Mouse (Mus musculus) spleen, postnatal 36 days (tissue): ENCODE results near the gene Col4a2.
A peak's percentile ranks its signal among the peaks of the same experiment; 100 is the strongest.

ENCODE experiments used
- DNase-seq, 2 experiments: peaks; one replicate each; pipeline ENCODE4 v3.0.0; 2022; ENCODE audit warnings: low spot score in 2 of 2, mixed read lengths in 1 of 2

Gene Col4a2

DNA sequence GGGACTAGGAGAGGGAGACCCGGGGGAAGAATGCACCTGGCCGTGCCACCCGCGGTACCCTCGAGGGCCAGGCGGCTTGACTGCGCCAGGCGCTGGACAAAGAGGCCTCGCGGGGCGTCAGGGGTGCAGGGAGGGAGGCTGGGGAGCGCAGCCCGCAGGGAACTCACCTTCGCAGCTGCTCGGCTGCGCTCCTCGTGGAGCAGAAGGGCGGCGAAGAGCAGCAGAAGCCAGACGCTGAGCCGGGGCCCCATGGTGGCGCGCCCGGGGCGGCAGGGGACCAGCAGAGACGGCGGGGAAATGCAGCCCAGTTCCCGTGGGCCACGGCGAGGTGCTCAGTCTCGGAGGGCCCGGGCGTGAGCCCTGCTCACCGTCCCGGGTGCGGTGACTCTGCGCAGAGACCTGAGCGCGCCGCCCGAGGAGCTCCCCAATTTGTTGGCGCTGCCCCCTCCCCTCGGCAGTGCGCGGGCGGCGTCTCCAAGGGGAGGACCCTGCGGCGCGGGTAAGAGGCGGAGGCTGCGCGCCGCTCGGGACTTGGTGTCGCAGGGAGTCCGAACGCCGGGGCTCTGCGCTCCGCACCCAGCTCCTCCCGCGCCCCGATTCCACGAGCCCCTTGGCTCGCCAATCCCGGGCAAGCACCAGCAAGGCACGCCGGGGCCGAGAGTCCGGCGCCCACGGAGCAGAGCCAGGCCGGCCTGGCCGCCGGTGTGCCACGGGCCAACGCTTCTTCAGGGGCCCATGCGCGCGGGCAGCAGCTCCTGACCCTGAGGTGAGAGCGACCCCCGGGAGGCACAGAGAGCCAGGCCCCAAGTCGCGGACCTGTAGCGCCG is at the start of gene Col4a2, which contains the start of gene Col4a1:
Gene Col4a2, plus strand, starts transcription at position 457 of the 827 bp plus-strand sequence.
Gene Col4a1, minus strand, starts transcription at position 478 of the 827 bp plus-strand sequence.
- DNase-seq: peak in 1 of 2 experiments; percentile 7

DNA sequence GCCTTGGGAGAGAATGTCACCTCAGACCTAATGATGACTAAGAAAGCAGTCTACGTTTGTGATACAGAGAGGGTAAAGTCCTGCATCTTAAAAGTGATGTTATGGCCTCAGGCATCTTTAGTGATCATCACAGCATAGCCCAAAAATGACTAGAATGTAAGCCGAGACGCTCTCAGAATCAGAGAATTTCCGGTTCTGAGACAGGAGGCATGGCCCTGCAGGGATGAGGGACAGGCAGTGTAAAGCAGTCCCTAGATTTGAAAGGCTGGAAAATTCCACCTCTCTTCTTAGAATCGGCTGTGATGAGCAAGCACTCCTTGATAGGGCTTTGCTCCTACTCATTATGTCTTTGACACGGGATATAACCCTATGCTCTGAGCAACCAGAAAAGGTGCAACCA is 48.8 kb upstream of the Col4a2 start:
- DNase-seq: no peak

DNA sequence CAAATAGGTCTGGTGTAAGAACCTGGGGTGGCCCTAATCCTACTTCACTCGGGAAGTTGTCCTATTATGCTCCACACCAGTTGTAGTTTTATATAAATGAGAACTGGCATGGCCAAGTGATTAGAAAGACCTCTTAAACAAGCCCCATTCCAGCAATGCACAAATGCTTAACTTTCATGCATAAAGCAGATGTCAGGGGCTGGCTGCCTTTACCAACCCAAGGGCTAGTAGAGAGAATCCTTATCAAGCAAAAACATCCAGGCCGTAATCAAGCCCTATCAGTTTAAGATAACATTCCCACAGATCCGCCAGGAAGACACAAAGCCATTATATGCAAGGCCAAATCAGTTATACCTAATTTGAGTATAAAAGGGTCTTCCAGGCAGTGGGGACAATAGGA is 46.6 kb upstream of the Col4a2 start:
- no peak for DNase-seq

DNA sequence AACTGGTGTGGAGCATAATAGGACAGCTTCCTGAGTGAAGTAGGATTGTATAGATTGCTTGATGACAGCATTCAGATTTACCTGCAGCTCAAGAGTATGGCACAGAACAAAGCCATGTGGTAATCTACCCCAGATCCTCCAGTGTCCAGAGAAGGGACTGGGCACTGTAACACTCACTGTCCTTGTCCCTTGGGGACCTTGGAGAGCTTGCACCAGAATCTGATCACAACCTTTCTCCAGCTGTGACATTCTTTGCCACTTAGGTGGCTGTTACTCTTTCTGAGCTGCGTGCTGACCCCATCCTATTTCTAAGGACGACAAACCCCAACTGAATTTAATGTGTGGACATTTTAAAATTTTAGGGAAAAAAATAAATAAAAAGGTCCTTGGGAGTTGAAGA is 46.1 kb upstream of the Col4a2 start:
- DNase-seq: no peak

DNA sequence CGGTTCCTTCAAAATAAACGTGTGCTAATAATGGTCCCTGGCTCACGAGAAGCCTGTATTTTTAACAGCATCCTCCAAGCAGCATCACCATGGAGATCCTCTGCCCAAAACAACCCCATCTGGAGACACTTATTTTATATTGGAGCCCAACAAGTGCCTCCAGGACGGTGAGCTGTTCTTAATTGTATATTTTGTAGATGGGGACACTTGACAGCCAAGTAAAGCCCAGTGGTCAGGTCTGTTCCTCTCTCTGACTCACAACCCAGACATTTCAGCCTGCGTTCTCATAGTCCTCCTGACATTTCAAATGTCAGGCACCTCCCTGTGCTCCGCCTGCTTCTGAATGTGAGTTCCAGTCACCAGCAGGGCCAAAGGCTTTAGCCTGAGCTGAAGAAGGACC is 43.9 kb upstream of the Col4a2 start:
- no peak for DNase-seq

DNA sequence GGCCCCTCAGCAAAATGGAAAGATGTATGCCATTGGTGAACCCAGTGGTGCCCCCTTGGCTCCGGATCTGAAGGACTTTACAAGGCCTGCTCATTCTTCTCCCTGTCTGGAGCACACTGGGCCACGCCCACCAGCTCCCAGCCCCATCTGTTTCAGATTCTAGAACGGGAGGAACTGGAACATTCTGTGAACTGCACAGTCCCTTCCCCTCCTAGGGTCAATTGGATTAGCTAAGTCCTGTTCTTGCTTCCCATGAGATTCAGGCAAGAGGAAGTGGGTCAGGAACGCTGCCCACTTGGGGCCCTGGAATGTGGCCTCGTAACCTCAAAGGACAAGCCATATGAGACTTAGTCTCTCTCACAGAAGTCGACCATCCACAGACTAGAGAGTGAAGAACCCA is 41.8 kb upstream of the Col4a2 start:
- peak in 1 of 2 experiments; percentile 22 for DNase-seq

DNA sequence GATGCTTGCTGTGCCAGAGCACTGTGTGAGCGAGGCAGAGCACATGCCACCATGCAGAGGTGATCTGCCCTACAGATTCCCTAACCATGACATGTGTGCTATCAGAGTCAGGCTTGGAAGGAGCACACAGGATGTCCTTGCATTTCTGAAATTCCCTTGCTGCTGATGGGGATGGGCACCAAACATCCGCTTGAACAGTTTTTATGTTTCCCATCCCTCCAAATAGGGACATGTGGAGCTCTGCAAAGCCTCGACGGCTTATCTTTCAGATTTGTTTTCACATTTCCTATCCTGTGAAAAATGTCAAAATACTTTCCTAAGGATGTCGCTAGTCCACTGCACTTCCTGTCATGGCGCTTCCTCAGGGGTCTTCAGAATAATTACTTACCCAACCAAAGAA is 40.4 kb upstream of the Col4a2 start:
- no peak for DNase-seq

DNA sequence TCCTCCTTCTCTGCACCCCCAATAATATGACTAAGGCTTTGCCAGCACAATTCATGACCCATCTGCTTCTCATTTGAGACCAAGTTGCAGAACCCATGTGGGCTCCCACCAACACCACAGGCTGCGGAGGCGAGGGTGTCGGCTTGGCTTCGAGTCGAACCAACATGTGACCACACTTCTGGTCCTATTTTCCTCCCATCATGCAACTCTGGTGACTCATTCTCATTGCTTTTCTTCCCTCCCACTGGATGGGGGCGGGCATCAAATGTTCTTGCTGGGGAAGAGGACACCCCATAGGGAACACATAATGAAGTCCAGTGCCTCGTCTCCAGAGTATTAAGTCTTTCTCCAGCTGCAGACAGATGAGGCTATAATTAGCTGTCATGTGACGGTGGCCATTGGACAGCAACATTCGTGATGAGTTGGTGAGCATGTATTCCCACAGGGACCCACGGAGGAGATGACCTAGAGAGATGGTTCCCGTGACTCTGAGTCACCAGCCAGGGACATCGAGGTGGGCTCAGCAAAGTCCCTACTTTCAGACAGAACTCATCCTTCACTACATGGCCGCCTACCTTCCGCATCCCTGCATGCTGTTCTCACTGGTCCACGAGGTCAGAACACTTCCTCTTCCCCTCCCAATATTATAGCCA is 39.0 kb upstream of the Col4a2 start:
- no peak for DNase-seq

DNA sequence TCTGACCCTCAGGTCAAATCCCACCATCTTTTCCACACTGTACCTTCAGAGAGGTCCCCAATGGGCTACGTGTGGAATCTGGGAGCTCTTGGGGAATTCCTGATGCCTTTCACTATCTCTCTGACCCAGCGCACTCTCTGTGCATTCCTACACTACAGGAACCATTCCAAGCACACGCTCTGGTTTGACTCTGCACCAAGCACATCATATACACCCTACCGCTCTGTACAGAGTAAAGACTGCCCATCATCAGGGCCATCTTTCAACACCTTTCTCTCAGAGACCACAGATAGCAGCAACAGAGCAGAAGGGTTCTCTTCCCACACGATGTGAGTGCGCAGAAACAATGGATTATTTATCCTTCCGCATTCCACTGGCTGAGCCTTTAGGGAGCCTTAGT is 38.2 kb upstream of the Col4a2 start:
- DNase-seq: no peak

DNA sequence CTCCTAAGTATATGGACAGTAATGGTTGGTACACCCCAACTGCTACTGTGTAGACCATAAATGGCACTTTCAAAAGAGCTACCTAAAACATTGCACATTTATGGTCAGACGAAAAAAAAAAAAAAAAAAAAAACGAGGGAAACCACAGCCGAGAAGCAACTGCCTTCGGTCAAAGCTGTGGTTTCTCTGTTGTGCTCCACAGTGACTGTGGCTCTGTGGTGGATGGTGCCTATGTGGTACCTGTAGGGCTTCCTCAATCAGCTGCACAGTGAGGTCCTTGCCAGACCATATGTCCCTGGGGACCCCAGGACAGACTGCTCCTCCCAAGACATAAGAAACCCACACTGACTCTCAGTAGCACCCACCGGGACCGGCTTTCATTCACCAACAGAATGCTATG is 36.3 kb upstream of the Col4a2 start:
- no peak for DNase-seq

DNA sequence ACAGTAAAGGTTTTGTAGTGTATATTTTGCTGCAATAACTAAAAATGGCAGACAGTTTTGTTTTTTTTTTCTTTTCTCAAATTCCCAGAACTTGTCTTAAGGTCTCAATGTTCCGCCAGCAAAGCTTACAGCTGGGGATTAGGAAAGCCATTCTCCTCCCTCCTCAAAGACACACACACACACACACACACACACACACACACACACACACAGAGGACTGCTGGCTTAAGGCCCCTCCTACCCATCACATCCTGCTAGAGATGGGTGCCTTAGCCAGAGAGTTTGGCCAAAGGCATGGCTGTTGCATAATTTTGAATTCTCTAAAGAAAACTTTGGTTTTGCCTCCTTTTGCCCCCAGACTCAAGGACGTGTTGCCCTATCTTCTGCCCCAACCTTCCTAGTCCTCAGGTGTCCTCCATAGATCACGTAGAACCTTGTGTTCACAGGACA is 35.0 kb upstream of the Col4a2 start:
- DNase-seq: no peak

DNA sequence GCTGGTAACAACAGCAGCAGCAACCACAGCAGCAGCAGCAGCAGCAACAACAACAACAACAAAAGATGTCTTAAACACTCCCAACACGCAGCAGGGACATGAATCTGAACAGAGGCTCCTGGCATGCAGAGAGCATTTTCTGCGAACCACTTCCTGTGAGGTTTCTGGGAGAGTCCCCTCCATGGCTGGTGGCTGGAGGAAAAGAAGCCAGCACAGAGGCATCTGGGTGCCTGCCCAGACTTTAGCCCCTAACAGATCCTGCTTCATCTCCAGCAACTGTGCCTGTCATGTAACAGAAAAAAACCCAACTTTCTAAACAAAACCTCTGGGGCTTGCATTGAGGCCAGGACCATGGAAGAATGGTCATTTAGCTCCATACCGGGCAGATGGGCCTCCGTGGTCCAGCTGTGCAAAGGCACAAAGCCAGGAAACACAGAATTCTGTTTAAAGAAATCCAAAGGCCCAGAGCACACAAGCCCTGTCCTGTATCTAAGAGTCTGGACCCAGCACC is 34.4 kb upstream of the Col4a2 start:
- DNase-seq: no peak

DNA sequence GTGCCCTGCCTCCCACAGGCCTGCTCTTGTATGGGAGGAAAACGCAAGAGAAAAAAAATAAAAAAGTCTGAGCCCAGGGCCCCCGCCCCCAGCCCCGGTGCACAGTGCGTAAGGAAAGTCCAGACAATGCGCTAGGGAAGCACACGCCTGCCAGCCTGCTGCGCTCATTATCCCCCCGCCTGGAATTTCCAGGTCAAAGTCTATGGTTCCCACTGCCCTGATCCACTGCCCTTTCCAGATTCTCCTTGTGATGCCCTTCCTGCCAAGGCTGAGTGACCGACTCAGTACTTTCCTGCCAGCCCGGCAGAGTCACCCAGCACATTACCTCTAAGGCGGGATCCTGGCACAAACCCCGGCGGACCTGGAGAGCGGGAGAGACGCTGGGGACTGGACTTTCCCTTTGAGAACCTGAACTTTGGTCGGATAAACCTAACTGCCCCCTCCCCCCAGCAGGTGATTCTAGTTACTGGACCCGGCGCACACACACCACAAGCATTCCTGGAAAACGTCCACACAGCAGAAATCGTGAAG is 33.2 kb upstream of the Col4a2 start:
- DNase-seq: peak in 1 of 2 experiments; percentile 3

DNA sequence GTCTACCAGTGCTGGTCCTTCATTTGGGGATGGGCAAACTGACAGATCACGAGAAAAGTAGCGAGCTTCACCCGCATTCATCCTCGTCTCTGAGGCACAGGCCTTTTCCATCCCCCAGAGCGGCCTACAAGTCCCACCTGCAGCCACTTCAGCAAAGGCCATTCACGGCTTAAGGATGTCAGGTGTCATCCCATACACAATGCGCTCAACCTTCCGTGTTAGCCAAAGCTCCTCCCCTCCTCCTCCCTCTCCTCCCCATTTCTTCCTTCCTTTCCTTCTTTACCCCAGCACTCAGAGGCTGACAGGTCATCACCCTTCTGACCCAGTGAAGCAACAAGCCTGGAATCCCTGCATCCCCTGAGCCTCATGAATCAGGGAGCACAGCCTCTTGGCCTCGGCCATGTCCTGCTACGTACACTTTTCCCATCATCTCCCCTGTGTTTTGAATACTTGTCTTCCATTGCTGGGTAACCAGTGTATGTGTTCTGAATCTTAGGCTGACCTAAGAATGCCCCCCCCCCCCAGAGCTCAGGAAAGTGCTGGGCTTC is 31.8 kb upstream of the Col4a2 start:
- DNase-seq: no peak

DNA sequence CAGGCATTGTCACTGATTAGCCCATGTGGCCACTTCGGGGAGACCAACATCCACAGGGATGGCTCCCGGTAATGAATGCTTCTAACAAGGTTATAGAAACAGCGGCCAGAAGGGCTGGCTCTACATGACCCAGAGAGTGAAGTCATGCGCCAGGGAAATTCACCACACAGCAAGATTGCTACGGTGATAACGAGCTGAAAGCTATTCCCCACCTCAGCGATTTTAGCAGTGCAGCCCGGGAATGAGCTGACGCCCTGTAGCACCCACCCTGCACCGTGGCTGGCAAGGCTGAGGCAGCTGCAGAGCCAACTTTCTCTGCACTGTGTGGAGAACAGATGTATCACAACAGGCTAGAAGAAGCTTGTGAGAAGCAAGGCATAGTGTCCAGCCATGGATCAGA is 30.5 kb upstream of the Col4a2 start:
- DNase-seq: no peak

DNA sequence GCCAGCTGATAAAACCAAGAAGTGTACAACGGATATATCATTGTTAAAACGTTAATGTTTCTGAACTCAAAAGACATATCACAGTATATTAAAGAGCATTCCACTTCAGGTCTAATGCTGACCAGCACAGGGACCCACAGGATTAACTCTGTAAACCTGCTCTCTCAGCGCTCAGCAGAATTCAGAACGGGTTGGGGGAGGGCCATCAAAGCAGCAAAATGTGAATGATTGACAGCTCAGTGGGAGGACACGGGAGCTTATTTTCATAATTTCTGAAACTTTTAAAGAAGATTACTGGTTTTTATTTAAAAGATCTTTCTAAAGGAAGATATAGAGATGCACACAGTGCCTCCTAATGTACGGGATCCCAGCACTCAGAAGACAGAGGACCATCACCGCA is 29.9 kb upstream of the Col4a2 start:
- no peak for DNase-seq

DNA sequence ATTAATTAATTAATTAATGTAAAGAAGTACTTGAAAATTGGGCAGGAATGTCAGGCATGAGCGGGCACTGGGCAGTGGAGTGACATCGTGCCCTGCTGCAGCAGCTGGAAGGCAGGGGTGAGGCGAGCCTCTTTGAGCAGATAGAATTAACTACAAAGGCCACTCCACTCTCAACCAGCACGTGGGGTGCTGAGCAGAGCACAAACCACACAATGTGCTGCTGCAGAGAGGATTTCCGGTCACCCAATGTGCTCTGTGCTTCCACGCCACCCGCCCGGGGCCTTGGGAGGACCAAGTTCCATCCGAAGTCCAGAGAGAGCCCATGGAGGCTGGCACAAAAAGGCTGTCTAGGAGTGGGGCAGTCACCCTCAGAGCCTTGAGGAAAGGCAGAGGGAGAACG is 29.4 kb upstream of the Col4a2 start:
- DNase-seq: no peak

DNA sequence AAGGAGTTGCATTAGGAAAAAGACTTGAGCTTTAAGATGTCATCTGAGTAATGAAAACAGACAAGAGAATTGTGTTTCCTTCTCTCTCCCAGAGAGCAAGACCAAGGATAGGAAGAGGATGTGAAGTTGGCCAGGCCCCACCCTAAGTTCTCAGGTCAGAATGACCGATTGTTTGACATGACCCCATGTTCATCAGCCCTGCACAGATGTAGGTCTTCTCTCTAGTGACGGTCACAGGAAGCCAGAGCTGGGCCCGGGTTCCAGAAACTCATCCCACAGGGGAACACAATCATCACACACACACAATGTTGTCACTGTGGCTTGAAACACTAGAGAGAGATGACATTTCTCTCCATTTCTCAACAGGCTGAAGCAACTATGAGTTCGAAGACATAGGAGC is 27.2 kb upstream of the Col4a2 start:
- no peak for DNase-seq

DNA sequence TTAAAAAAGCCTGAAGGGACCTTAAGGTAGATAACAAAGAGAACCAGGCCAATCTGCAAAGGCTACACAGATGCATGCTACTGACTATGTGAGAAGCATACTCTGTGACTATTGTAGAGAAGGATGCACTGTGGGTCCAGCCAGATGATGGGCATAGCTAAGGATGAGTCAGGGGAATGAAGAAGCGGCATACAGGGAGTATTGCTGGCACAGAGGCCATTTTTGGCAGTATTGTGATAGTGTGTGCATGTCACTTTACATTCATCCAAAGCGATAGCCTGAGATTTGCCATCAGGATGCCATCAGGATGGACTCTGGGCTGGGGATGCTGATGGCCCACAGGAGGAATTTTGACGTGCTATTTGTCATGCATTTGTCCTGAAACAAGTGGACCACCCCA is 25.5 kb upstream of the Col4a2 start:
- DNase-seq: no peak

DNA sequence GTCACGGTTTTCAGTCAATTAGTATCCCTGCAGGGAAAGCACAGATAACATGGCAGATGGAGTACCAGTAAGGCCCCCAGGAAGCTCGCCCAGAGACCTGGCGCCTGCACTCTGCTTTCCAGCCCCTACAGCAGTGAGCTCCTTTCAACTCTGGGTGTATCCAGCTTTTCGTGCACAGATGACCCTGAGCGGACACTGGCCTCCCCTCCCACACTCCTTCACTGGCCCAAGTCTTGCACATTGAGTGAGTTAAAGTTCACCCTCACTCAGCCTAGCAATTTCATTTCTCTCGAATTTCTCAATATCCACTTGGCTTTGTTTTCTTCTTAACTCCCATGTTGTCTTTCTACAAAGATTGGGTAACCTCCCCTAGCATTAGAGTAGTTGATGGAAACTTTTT is 24.3 kb upstream of the Col4a2 start:
- no peak for DNase-seq

DNA sequence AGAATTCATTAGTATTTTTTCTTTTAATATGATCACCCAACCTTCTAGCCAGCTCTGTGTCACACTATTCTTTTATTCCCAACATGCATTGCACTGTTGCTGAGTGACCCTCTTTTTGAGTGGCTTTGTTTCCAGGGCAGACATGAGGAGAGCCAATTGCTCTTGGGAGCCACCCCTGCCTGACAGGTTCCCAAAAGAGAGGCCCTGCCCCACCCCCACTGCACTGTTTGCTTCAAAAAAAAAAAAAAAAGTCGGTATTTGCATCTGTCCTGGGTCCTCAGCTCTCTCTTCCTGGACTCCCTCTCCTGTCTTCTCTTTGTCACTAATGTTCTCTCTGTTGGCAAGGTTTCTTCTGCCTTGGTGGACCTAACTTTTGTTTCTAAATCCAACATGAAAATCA is 22.1 kb upstream of the Col4a2 start:
- DNase-seq: no peak

DNA sequence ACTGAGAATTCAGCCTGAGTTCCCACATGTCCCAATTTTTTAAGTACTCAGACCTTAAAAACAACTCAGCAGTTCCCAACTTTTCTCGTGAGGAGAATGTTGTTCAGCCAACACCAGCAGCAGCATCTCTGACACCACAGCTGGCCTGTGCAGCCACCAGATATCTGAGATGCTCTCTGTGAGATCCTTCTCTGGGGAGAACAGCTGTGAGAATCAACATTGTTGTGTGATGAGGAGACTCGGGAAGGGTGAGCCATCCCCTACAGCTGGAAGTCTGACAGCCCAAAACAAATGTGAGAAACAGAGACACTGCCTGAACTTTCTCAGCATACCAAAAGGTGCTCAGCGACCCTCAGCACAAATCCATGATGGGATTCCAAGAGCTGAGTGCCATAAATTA is 20.0 kb upstream of the Col4a2 start:
- no peak for DNase-seq
